Mouse (Mus musculus) erythroblast, embryonic 14.5 days (primary cell): ENCODE results near the gene Helz2. TPM values are rescaled to one million over a fixed set of nuclear protein-coding genes. Genes with fewer than 3 reads are reported as not detected.
A peak's percentile ranks its signal among the peaks of the same experiment; 100 is the strongest.
"Not testable (repeated sequence)": the region's sequence is repeated elsewhere in the genome, so short reads cannot be mapped to it uniquely, and the experiment has no call there.

ENCODE experiments used
- H3K27me3 ChIP-seq: 2 replicates; pipeline ENCODE4 v1.6.1; 2012; ENCODE audit warnings: inconsistent platforms; ENCODE audit not compliant: control insufficient read depth
- H3K36me3 ChIP-seq: 2 replicates; pipeline ENCODE4 v1.6.1; 2012; ENCODE audit warnings: mild to moderate bottlenecking, inconsistent platforms; ENCODE audit not compliant: control insufficient read depth
- H3K4me1 ChIP-seq: 2 replicates; pipeline ENCODE4 v1.6.1; 2012; ENCODE audit warnings: inconsistent platforms; ENCODE audit not compliant: control insufficient read depth
- H3K4me3 ChIP-seq: replicated peaks from 2 replicates; pipeline ENCODE3; 2012; ENCODE audit warnings: moderate library complexity, mild to moderate bottlenecking, inconsistent platforms
- H3K9me3 ChIP-seq: 2 replicates; pipeline ENCODE4 v1.6.1; 2012; ENCODE audit warnings: low read length, inconsistent platforms, mixed read lengths; ENCODE audit not compliant: control insufficient read depth
- GATA1 ChIP-seq: IDR thresholded peaks from 2 replicates; pipeline ENCODE4 v1.6.1; 2012; ENCODE audit warnings: low read length, inconsistent platforms, mixed read lengths
- TAL1 ChIP-seq: IDR thresholded peaks from 3 replicates; pipeline ENCODE4 v1.6.1; 2012; ENCODE audit warnings: low read length, inconsistent platforms, mixed read lengths
- polyA plus RNA-seq: library from polyadenylated mRNA; stranded (reverse); fragments of >175 nt; gene quantifications from 2 replicates; pipeline ENCODE4 v1.2.3, GENCODE M21; 2012

The Helz2 gene
- 0.10 and 0.17 TPM in 2 replicates for polyA plus RNA-seq

- TF ChIP-seq TAL1 (no peak), GATA1 (no peak)
- peaks cover 38% of the 10 kb centered on the region for H3K4me1 ChIP-seq
- H3K27me3 ChIP-seq: peaks cover 9% of the 10 kb centered on the region
- peaks cover 36% of the 10 kb centered on the region for H3K36me3 ChIP-seq
- peak within 1 kb of the TSS; percentile 76 for H3K4me3 ChIP-seq
- H3K9me3 ChIP-seq: no peaks in the 10 kb centered on the region
These were observed at the start of gene Helz2 for GRCm38 (mm10) chr2:181241602-181242313. Helz2 (minus strand) TSS chr2:181242027.

GRCm38 (mm10) chr2:181290937-181291336, 49.1 kb upstream of the Helz2 start:
- no peak overlapping the region for H3K4me3 ChIP-seq
- H3K9me3 ChIP-seq: no peaks in the 10 kb centered on the region
- peaks cover 25% of the 10 kb centered on the region for H3K36me3 ChIP-seq
- TF ChIP-seq TAL1 (no peak), GATA1 (no peak)
- H3K4me1 ChIP-seq: peaks cover 22% of the 10 kb centered on the region
- no peaks in the 10 kb centered on the region for H3K27me3 ChIP-seq

GRCm38 (mm10) chr2:181288691-181289090, 46.9 kb upstream of the Helz2 start:
- Histone ChIP-seq H3K4me3 (peak overlapping the region; percentile 72), H3K36me3 (peaks cover 39% of the 10 kb centered on the region), H3K27me3 (no peaks in the 10 kb centered on the region), H3K4me1 (peaks cover 31% of the 10 kb centered on the region), H3K9me3 (no peaks in the 10 kb centered on the region)
- no peak for TF ChIP-seq GATA1
- TF ChIP-seq TAL1: no peak

DNA sequence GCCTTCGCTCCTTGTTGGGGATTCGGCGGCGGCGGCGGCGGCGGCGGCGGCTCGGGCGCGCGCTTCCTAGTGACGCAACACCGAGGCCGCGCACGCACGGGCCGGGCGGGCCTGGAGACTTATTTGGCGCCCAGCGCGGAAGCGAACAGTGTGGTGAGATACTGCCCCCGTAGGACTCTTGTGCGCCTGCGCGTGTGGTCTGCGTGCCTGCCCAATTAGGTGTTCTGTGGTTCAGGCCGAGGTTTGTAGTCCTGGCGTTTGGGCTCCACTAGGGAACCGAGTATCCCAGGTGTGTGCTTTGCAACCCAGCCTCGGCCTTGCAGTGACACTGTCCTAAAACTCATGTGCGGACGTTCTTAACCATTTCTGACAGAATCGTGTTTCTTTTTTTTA, 46.1 kb upstream of the Helz2 start, which contains the start of gene Gmeb2:
Gene Gmeb2, minus strand, starts transcription at position 78 of the 393 bp plus-strand sequence.
- H3K36me3 ChIP-seq: peaks cover 45% of the 10 kb centered on the region
- not testable (repeated sequence) for H3K9me3 ChIP-seq, H3K27me3 ChIP-seq
- H3K4me1 ChIP-seq: peaks cover 37% of the 10 kb centered on the region
- H3K4me3 ChIP-seq: peak within 1 kb of the TSS; percentile 72

DNA sequence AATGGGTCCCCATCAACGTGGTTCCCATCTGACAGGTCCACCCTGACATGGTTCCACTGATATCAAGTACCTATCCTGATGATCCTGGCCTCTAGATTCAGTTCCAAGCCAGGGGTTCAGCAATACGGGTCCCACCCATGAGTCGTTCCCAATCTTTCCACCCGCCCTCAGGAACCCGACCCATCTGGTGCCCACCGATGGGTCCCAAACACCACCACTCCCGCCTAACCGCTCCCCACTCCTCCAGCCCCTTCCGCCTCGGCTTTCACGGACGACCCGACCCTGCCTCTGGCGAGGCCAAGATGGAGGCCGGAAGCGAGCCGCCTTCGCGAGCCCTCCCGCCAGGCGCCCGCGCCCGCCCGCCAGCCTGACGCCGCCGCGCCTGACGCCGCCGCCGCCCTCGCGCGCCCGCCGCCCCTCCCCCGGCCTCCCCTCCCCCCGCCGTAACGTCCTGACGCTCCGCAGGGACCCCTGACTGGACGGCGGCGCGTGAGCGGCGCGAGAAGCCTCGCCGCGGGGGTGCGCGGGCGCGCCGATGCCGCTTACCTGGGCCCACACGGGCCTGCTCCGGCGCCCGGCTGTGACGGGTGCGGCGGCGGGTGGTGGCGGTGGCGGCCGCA, 45.6 kb upstream of the Helz2 start:
- TF ChIP-seq TAL1 (no peak), GATA1 (no peak)
- Histone ChIP-seq H3K4me1 (peaks cover 42% of the 10 kb centered on the region), H3K36me3 (peaks cover 50% of the 10 kb centered on the region), H3K4me3 (peak overlapping the region; percentile 72), H3K9me3 (no peaks in the 10 kb centered on the region), H3K27me3 (no peaks in the 10 kb centered on the region)

DNA sequence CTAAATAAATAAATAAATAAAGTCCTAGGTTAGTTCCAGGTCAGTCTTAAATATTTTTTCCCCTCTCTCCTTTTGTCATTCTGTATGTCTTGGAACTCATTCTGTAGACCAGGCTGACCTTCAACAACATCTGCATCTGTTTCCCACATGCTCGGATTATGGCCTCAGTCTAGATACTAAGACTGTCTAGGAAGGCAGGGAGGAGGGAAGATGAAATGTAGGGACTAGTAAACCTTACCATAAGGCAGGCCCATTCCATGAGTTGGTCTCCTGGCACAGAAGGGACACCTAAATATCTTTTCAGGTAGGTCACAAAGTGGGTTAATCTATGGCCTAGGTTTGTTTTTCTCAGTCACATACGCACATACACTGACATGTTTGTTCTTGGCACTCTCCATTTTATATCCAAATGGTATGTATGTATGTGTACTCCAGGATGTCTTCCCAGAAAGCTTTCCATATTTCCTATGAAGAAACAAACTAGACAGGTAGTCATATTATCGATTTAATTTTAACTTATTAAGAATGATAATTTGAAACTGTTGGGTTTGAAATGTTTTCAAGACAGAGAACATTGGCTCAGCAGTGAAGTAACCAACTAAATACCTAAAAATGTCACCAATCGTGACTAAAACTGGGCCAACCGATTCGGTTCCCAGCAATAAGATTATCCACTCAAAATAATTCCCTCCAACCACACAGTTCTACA, 45.0 kb upstream of the Helz2 start:
- no peaks in the 10 kb centered on the region for H3K9me3 ChIP-seq
- H3K36me3 ChIP-seq: peaks cover 57% of the 10 kb centered on the region
- no peak for TF ChIP-seq GATA1
- no peak for TF ChIP-seq TAL1
- H3K4me1 ChIP-seq: peaks cover 48% of the 10 kb centered on the region
- H3K4me3 ChIP-seq: peak overlapping the region; percentile 72
- no peaks in the 10 kb centered on the region for H3K27me3 ChIP-seq

DNA sequence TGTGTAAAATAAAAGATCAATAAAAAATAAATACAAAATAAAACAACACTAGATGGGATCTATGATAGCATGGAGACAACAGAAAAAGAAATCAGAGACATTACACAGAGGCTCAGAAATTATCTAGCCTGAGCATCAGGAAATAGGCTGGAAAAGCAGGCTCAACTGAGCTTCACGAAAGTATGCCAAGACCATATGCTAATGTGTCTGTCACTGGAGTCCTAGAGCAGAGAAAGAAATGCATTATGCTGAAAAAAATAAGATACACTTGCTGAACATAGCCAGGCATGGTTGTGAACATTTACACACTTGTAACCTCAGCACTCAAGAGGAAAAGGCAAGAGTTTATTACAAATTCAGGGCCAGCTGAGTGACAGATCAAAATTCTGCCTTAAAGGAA, 38.1 kb upstream of the Helz2 start:
- H3K36me3 ChIP-seq: peaks cover 93% of the 10 kb centered on the region
- peaks cover 29% of the 10 kb centered on the region for H3K4me1 ChIP-seq
- no peak overlapping the region for H3K4me3 ChIP-seq
- no peaks in the 10 kb centered on the region for H3K9me3 ChIP-seq
- TF ChIP-seq TAL1 (no peak), GATA1 (no peak)
- no peaks in the 10 kb centered on the region for H3K27me3 ChIP-seq

GRCm38 (mm10) chr2:181277866-181278265, 36.0 kb upstream of the Helz2 start:
- peaks cover 94% of the 10 kb centered on the region for H3K36me3 ChIP-seq

GRCm38 (mm10) chr2:181276766-181277165, 34.9 kb upstream of the Helz2 start:
- Histone ChIP-seq H3K9me3 (no peaks in the 10 kb centered on the region), H3K4me1 (peaks cover 8% of the 10 kb centered on the region), H3K4me3 (no peak overlapping the region), H3K27me3 (no peaks in the 10 kb centered on the region), H3K36me3 (peaks cover 92% of the 10 kb centered on the region)
- TF ChIP-seq TAL1 (no peak), GATA1 (no peak)

More at GRCm38 (mm10) chr2:181277866-181278265, 36.0 kb upstream of the Helz2 start:
- TF ChIP-seq TAL1 (no peak), GATA1 (no peak)
- no peaks in the 10 kb centered on the region for H3K27me3 ChIP-seq
- no peak overlapping the region for H3K4me3 ChIP-seq
- H3K4me1 ChIP-seq: peaks cover 18% of the 10 kb centered on the region
- H3K9me3 ChIP-seq: no peaks in the 10 kb centered on the region
